Mouse (Mus musculus) small intestine, adult 2 months (tissue): ENCODE measurements at regions not wholly inside any gene's neighbourhood (a gene's known extent, or its start where the extent isn't known, plus 50 kb on each side); places are given as distances from the start of the nearest gene placed in this dataset.

Experiments
- CTCF ChIP-seq: fragments of 200-500 bp; IDR thresholded peaks from 2 replicates; pipeline ENCODE4 v1.5.1; 2012; ENCODE audit warnings: low read depth, mild to moderate bottlenecking, control low read depth, inconsistent platforms, low read length, moderate library complexity, mixed read lengths; ENCODE audit not compliant: insufficient replicate concordance, insufficient read length; ENCODE audit errors: extremely low read depth
- POLR2A ChIP-seq: fragments of 200-500 bp; IDR thresholded peaks from 2 replicates; pipeline ENCODE4 v1.6.1; 2012; ENCODE audit warnings: low read depth, mild to moderate bottlenecking, control low read depth, inconsistent platforms, low read length, moderate library complexity

GRCm38 (mm10) chr13:60029591-60029990 lies 147.6 kb downstream of the Gas1 start:
- TF ChIP-seq POLR2A (no peak), CTCF (no peak)
